Comparison of ENCODE assay signal across 17 mouse cellular contexts in genomic region chr14:87582610-87583009, GRCm38 (mm10).
DNase-seq lines count a peak whose midpoint lies in the region; ATAC-seq lines count a peak whose summit lies in the region.
"Had no signal": no experiment of that assay in that cellular context is flagged by ENCODE, and none has a peak within 500 bp of the region (broad histone marks: within the 10 kb centered on the region; RNA-seq: fewer than 3 reads in every experiment).

No protein-coding gene starts in this region.

- H3K4me1 ChIP-seq in forebrain, embryonic 12.5 days: no peaks in the 10 kb centered on the region
- H3K4me1 ChIP-seq: embryonic facial prominence, embryonic 10.5 days; embryonic facial prominence, embryonic 12.5 days had no signal

- H3K9me3 ChIP-seq in forebrain, embryonic 12.5 days: no peaks in the 10 kb centered on the region
- H3K9me3 ChIP-seq: embryonic facial prominence, embryonic 10.5 days; embryonic facial prominence, embryonic 12.5 days had no signal

- H3K27me3 ChIP-seq in forebrain, embryonic 12.5 days: no peaks in the 10 kb centered on the region
- H3K27me3 ChIP-seq: embryonic facial prominence, embryonic 12.5 days had no signal

- no peak overlapping the region for H3K9ac ChIP-seq in forebrain, embryonic 12.5 days
- H3K9ac ChIP-seq: embryonic facial prominence, embryonic 12.5 days had no signal

- H3K4me3 ChIP-seq in forebrain, embryonic 12.5 days (replicated peaks): no peak overlapping the region
- H3K4me3 ChIP-seq: embryonic facial prominence, embryonic 10.5 days; embryonic facial prominence, embryonic 12.5 days had no signal

- peak; percentile 27 to 44 for DNase-seq in frontal cortex, adult 2 months (ENCODE audit: extremely low spot score in 1 of 2, low spot score in 1 of 2)
- DNase-seq in frontal cortex, postnatal 25 days (ENCODE audit: low spot score in 2 of 2): no peak
- DNase-seq in brain, adult 2 months (ENCODE audit: low read depth, low spot score): peak; percentile 71
- peak; percentile 60 for DNase-seq in telencephalon, adult 2 months (ENCODE audit: low read depth, low spot score)
- DNase-seq: adrenal gland, adult 2 months; adrenal gland, postnatal 10 days; adrenal gland, postnatal 25 days; cerebellum, adult 11-12 months; cerebellum, adult 2 months; cerebellum, adult 9-10 months; cerebellum, postnatal 10 days; cerebellum, postnatal 25 days had no signal

- ATAC-seq in forebrain, embryonic 12.5 days (ENCODE audit: low FRiP score): no peak
- ATAC-seq: forebrain, embryonic 14.5 days; forebrain, embryonic 16.5 days had no signal

- no peaks in the 10 kb centered on the region for H3K36me3 ChIP-seq in forebrain, embryonic 12.5 days (replicated peaks)
- H3K36me3 ChIP-seq: embryonic facial prominence, embryonic 10.5 days; embryonic facial prominence, embryonic 12.5 days had no signal

- no peak overlapping the region for H3K4me2 ChIP-seq in forebrain, embryonic 12.5 days
- H3K4me2 ChIP-seq: embryonic facial prominence, embryonic 12.5 days had no signal

- no peak overlapping the region for H3K27ac ChIP-seq in forebrain, embryonic 12.5 days
- H3K27ac ChIP-seq: embryonic facial prominence, embryonic 10.5 days; embryonic facial prominence, embryonic 12.5 days had no signal

- WGBS in forebrain, embryonic 12.5 days: 93% methylated on average over 3 of the region's 3 CpGs

Comparison
In these comparisons a context has a peak if more than half of its experiments do, and no peak if none do; other contexts are left out.
1. DNase-seq: peak in frontal cortex, adult 2 months (2 of 2), brain, adult 2 months (single experiment) and telencephalon, adult 2 months (single experiment); none in frontal cortex, postnatal 25 days (0 of 2).